Mouse (Mus musculus) left cerebral cortex, postnatal 25 days (tissue): Measurements from ENCODE around the gene Vhl. TPM values are rescaled to one million over a fixed set of nuclear protein-coding genes. Genes with fewer than 3 reads are reported as not detected.

Source experiments
- DNase-seq, 2 experiments: peaks; one replicate each; pipeline ENCODE4 v3.0.0; 2022; ENCODE audit warnings: low spot score in 2 of 2, mixed read lengths in 1 of 2
- intact Hi-C: fragments of 180-260 bp; cut with DNase I; formaldehyde crosslinking; loops from one replicate; pipeline ENCODE4 v1.15.1; 2025
- total RNA-seq, 2 experiments: library from RNA; stranded (reverse); gene quantifications; 2 replicates each; pipeline ENCODE4 v1.2.3; 2021

The Vhl gene
- total RNA-seq, 2 experiments from 2014 or later: 50.4 to 51.4 TPM

DNA sequence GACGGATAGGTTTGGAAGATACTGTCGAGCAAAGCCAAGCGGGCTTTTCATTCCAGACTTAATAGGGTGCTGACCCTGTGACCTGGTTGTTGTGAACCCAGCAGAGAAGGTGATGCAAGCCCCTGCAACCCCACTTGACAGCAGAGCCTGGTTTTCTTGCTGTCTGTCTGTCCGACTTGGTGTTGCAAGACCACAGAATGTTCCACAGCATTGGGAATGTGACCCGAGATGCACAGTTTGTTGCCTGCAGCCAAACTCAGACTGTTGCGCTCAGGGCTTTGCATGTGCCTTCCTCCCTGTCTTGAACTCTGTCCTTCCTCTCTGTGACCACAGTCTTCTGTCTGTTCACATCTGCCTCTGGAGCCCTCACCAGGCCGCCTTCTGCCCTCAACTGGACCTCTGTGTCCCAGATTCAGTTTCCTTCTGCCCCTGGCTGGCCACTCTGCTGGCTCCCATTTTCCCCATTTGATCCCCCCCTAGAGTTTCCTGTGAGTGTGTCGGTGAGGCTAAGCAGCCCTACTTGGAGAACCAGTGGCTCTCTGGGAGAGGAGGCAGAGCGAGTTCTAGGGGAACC is 56.3 kb downstream of the Vhl start:
- intact Hi-C loops: loop anchor here (10.0 kb wide), 1 partner anchor 135 kb away; no protein-coding TSS in a partner anchor
- no peak for DNase-seq

Other genes with a start within 250 kb of the Vhl start
- 10 to 100 TPM; 48.3 to 51.5 TPM for gene Tada3, start 246.1 kb upstream of the Vhl start, total RNA-seq
- gene Arpc4, start 245.8 kb upstream of the Vhl start, total RNA-seq: 100 to 1,000 TPM; 259 to 284 TPM
- 10 to 100 TPM; 11.5 to 13.1 TPM for gene Ttll3, start 234.7 kb upstream of the Vhl start, total RNA-seq
- gene Rpusd3, start 204.6 kb upstream of the Vhl start, total RNA-seq: 10 to 100 TPM; 17.0 to 21.0 TPM
- gene Cidec, start 188.2 kb upstream of the Vhl start, total RNA-seq: not detected
- gene Jagn1, start 181.4 kb upstream of the Vhl start, total RNA-seq: 10 to 100 TPM; 40.9 to 47.4 TPM
- under 1 TPM; 0.34 to 0.66 TPM for gene Il17re, start 165.5 kb upstream of the Vhl start, total RNA-seq
- 1 to 10 TPM; 4.6 to 5.7 TPM for gene Il17rc, start 152.5 kb upstream of the Vhl start, total RNA-seq
- gene Creld1, start 140.7 kb upstream of the Vhl start, total RNA-seq: 100 to 1,000 TPM; 114 to 121 TPM
- 10 to 100 TPM; 56.2 to 57.0 TPM for gene Prrt3, start 122.0 kb upstream of the Vhl start, total RNA-seq
- gene Emc3, start 92.3 kb upstream of the Vhl start, total RNA-seq: 10 to 100 TPM; 82.5 to 83.2 TPM
- gene Fancd2, start 92.3 kb upstream of the Vhl start, total RNA-seq: 1 to 10 TPM; 1.9 to 2.1 TPM
- gene Fancd2os, start 23.2 kb upstream of the Vhl start, total RNA-seq: under 1 TPM; 0.25 to 0.34 TPM
- gene Brk1, start 19.2 kb upstream of the Vhl start, total RNA-seq: 100 to 1,000 TPM; 249 to 254 TPM
- gene Irak2, start 14.5 kb downstream of the Vhl start, total RNA-seq: 10 to 100 TPM; 18.5 to 21.1 TPM
- 10 to 100 TPM; 67.1 to 71.7 TPM for gene Tatdn2, start 73.1 kb downstream of the Vhl start, total RNA-seq
- gene Ghrl, start 95.9 kb downstream of the Vhl start, total RNA-seq: not detected
- 10 to 100 TPM; 69.4 to 70.6 TPM for gene Sec13, start 116.8 kb downstream of the Vhl start, total RNA-seq